Mouse (Mus musculus) C2C12 (cell line): Measurements from ENCODE around the gene Btaf1.

Experiments used
- CTCF ChIP-seq: IDR thresholded peaks from one replicate; pipeline ENCODE4 v1.5.1; 2011; ENCODE audit not compliant: control insufficient read depth, insufficient read depth, insufficient read length
- USF1 ChIP-seq: IDR thresholded peaks from one replicate; pipeline ENCODE4 v1.6.1; 2011; ENCODE audit warnings: low read depth, mild to moderate bottlenecking, control low read depth, moderate library complexity

DNA sequence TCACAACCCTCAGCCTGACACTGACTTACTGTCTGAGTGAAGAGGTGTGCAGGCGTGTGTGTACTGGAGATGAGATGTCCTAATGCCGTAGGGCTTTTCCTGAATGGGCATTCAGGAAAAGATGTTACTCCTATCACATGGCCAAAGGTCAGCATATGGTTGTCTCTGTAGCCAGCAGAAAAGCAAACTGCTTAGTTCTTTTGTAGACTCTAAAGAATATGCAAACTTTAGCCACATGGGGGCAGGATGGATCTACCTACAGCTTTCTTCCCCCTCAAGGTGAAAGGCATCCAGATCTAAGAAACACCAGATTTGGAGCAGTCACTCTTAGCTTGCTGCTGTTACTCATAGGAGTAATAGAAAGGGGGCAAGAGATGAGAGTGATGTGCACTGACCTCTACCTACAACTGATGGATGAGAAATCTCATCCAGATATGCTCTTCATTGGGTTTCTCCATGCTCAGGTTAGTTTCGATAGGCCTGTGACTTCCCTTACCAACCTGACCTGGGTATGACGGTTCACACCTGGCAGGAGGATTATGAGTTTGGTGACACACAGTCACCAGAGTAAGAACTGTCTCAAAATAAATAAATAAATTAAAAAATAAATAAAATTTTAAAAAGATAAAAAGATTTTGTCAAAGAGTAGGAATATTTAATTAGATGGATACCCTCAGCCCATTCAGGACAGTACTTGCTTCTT is 124.9 kb downstream of the Btaf1 start:
- TF ChIP-seq USF1 (no peak), CTCF (no peak)
